Mouse (Mus musculus) erythroblast, adult 5-6 weeks (primary cell): ENCODE results near the gene Trpm3. TPM values are rescaled to one million over a fixed set of nuclear protein-coding genes. Genes with fewer than 3 reads are reported as not detected.

Source experiments
- ATAC-seq: replicated peaks from 2 replicates; pipeline ENCODE4 v1.8.0; 2016; ENCODE audit warnings: moderate number of reproducible peaks, mild to moderate bottlenecking, moderate TSS enrichment, inconsistent platforms; ENCODE audit not compliant: poor library complexity, low FRiP score, severe bottlenecking
- total RNA-seq, 2 experiments: library from RNA; stranded (forward) in 1 of 2; stranded (reverse) in 1 of 2; fragments of 150-400 nt in 1 of 2; fragments of 200-764, 138-1000 nt in 1 of 2; gene quantifications; 2 replicates each; pipeline versions ENCODE4 v1.2.3 to v1.2.4; 2015 to 2017; ENCODE audit warnings: low replicate concordance in 2 of 2

The Trpm3 gene
- total RNA-seq, 2 experiments from 2014 or later = 0.26 TPM; not detected in 1

GRCm38 (mm10) chr19:22884357-22884756 is 745.5 kb downstream of the Trpm3 start:
- no peak for ATAC-seq

GRCm38 (mm10) chr19:22885051-22885450 is 746.2 kb downstream of the Trpm3 start:
- no peak for ATAC-seq

GRCm38 (mm10) chr19:22901892-22902291 is 763.0 kb downstream of the Trpm3 start:
- ATAC-seq = no peak

GRCm38 (mm10) chr19:22902386-22902785 is 763.5 kb downstream of the Trpm3 start:
- ATAC-seq = no peak

GRCm38 (mm10) chr19:22905066-22905482 is 766.2 kb downstream of the Trpm3 start:
- ATAC-seq = no peak

GRCm38 (mm10) chr19:22910686-22911085 is 771.8 kb downstream of the Trpm3 start:
- ATAC-seq = no peak

GRCm38 (mm10) chr19:22912971-22913370 is 774.1 kb downstream of the Trpm3 start:
- no peak for ATAC-seq

- no peak for ATAC-seq
Measured at GRCm38 (mm10) chr19:22915868-22916642, 777.2 kb downstream of the Trpm3 start.

GRCm38 (mm10) chr19:22916643-22917344 is 777.9 kb downstream of the Trpm3 start:
- ATAC-seq = no peak

- no peak for ATAC-seq
Measured at GRCm38 (mm10) chr19:22917345-22917735, 778.5 kb downstream of the Trpm3 start.

- ATAC-seq = no peak
Measured at GRCm38 (mm10) chr19:22920949-22921348, 782.1 kb downstream of the Trpm3 start.

GRCm38 (mm10) chr19:22922871-22923670 is 784.2 kb downstream of the Trpm3 start:
- ATAC-seq = no peak

GRCm38 (mm10) chr19:22925284-22925683 is 786.4 kb downstream of the Trpm3 start:
- no peak for ATAC-seq

- ATAC-seq = no peak
Measured at GRCm38 (mm10) chr19:22926753-22927152, 787.9 kb downstream of the Trpm3 start.

- ATAC-seq = no peak
Measured at GRCm38 (mm10) chr19:22928366-22928765, 789.5 kb downstream of the Trpm3 start.

GRCm38 (mm10) chr19:22929768-22930167 is 790.9 kb downstream of the Trpm3 start:
- ATAC-seq = no peak

- no peak for ATAC-seq
Measured at GRCm38 (mm10) chr19:22930368-22930834, 791.6 kb downstream of the Trpm3 start.

- no peak for ATAC-seq
Measured at GRCm38 (mm10) chr19:22931006-22931405, 792.2 kb downstream of the Trpm3 start.

GRCm38 (mm10) chr19:22935067-22935466 is 796.2 kb downstream of the Trpm3 start:
- no peak for ATAC-seq
